In the genomic region with DNA sequence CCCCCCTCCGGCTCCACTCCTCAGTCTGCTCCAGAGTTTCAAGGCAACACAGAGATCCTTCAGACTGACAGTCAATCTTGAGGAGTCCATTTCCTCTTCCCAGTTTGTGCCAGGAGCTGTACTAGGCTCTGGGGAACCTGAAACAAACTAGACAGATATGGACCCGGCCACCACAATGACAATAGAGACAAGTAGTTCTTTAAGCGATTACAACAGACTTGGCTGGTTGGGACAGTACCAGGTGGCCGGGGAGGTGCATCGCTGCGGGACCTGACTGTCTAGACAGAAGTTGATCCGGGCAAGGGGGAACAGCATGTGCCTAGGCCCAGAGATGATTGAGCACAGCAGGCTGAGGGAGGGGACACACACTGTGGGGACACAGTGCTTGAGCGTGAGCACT, we compare ENCODE assay signal across 12 mouse cellular contexts. TPM values are rescaled to one million over a fixed set of nuclear protein-coding genes. Genes with fewer than 3 reads are reported as not detected.
DNase-seq lines count a peak whose midpoint lies in the region; ATAC-seq and TF ChIP-seq lines count a peak whose summit lies in the region.
"Had no signal": no experiment of that assay in that cellular context is flagged by ENCODE, and none has a peak within 500 bp of the region (broad histone marks: within the 10 kb centered on the region; RNA-seq: fewer than 3 reads in every experiment).

No protein-coding gene starts in this region.

- 16% methylated on average over 8 of the region's 8 CpGs for WGBS in hindbrain, embryonic 15.5 days
- 65% methylated on average over 8 of the region's 8 CpGs for WGBS in thymus, adult 2 months

- H3K9ac ChIP-seq in hindbrain, embryonic 15.5 days: no peak overlapping the region

- no peak overlapping the region for H3K4me3 ChIP-seq in hindbrain, embryonic 15.5 days
- no peak overlapping the region for H3K4me3 ChIP-seq in thymus, adult 2 months (ENCODE audit: control insufficient read depth, insufficient read depth, low read length)
- H3K4me3 ChIP-seq: myocyte had no signal

- no peak overlapping the region for H3K4me2 ChIP-seq in hindbrain, embryonic 15.5 days

- no peak for TF ChIP-seq POLR2A in brain, embryonic 14.5 days (IDR thresholded peaks at IDR 0.05; ENCODE audit: borderline replicate concordance, extremely low read depth, insufficient read depth, insufficient read length, poor library complexity, severe bottlenecking)
- TF ChIP-seq POLR2A in thymus, adult 2 months (IDR thresholded peaks at IDR 0.05; ENCODE audit: control insufficient read depth, extremely low read depth, insufficient read depth, low read length, poor library complexity): no peak

- no peaks in the 10 kb centered on the region for H3K36me3 ChIP-seq in hindbrain, embryonic 15.5 days
- H3K36me3 ChIP-seq in thymus, adult 2 months (ENCODE audit: control insufficient read depth, insufficient read depth, low read length): no peaks in the 10 kb centered on the region
- H3K36me3 ChIP-seq: G1E had no signal

- ATAC-seq in hindbrain, embryonic 15.5 days (ENCODE audit: low FRiP score, low read depth): 0 out of 2 replicates have a peak, but pooled peaks have one; percentile 55

- no peaks in the 10 kb centered on the region for H3K9me3 ChIP-seq in hindbrain, embryonic 15.5 days

- peaks cover 9% of the 10 kb centered on the region for H3K4me1 ChIP-seq in hindbrain, embryonic 15.5 days (replicated peaks)
- H3K4me1 ChIP-seq in thymus, adult 2 months (replicated peaks; ENCODE audit: control insufficient read depth, insufficient read depth, low read length): no peaks in the 10 kb centered on the region

- TF ChIP-seq CTCF in brain, embryonic 14.5 days (IDR thresholded peaks at IDR 0.05; ENCODE audit: borderline replicate concordance, extremely low read depth, insufficient read depth, insufficient read length): no peak
- TF ChIP-seq CTCF in thymus, adult 2 months (IDR thresholded peaks at IDR 0.05; ENCODE audit: borderline replicate concordance, control insufficient read depth, extremely low read depth, insufficient read depth, low read length, poor library complexity): no peak

- DNase-seq in kidney, postnatal 4 days: peak; percentile 34 to 42
- no peak for DNase-seq in kidney, postnatal 25 days
- DNase-seq in ES-CJ7 (ENCODE audit: low read depth, low spot score): peak; percentile 54
- DNase-seq in brain, embryonic 14.5 days (ENCODE audit: low read depth): peak; percentile 23
- no peak for DNase-seq in thymus, adult 2 months
- no peak for DNase-seq in urinary bladder, postnatal 14 days (ENCODE audit: low spot score)
- DNase-seq: kidney, postnatal 14 days; right cerebral cortex, postnatal 25 days; thymus, adult 18-20 months had no signal

- no peak overlapping the region for H3K27ac ChIP-seq in hindbrain, embryonic 15.5 days (replicated peaks)
- no peak overlapping the region for H3K27ac ChIP-seq in thymus, adult 2 months (ENCODE audit: control insufficient read depth, insufficient read depth, low read length)

- 0 out of 2 replicates have a peak, but pooled peaks cover 2% of the 10 kb centered on the region for H3K27me3 ChIP-seq in hindbrain, embryonic 15.5 days
- no peaks in the 10 kb centered on the region for H3K27me3 ChIP-seq in thymus, adult 2 months (ENCODE audit: control insufficient read depth, insufficient read depth, low read length)

RNA-seq across cellular contexts. Expression of a gene that starts 1.2 kb away (rescaled TPM):
- 59.7 and 71.4 TPM in 2 replicates for polyA plus RNA-seq in brain, embryonic 14.5 days (2012; rRNA removed)
- polyA plus RNA-seq in hindbrain, embryonic 15.5 days (2015; fragmentation: Nextera tagmentation; extraction: Ambion mirVana): 67.5 and 69.1 TPM in 2 replicates
- polyA plus RNA-seq in thymus, adult 2 months (2012; rRNA removed): 103 and 105 TPM in 2 replicates

RNA-seq across cellular contexts. Expression of a gene that starts 38.0 kb away (rescaled TPM):
- polyA plus RNA-seq in brain, embryonic 14.5 days (2012; rRNA removed): 1.4 and 2.0 TPM in 2 replicates
- 3.4 and 5.1 TPM in 2 replicates for polyA plus RNA-seq in hindbrain, embryonic 15.5 days (2015; fragmentation: Nextera tagmentation; extraction: Ambion mirVana)
- 0.30 and 1.1 TPM in 2 replicates for polyA plus RNA-seq in thymus, adult 2 months (2012; rRNA removed)
- polyA plus RNA-seq: G1E, myocyte had no signal

RNA-seq across cellular contexts. Expression of a gene that starts 53.5 kb away (rescaled TPM):
- 16.7 and 17.1 TPM in 2 replicates for polyA plus RNA-seq in brain, embryonic 14.5 days (2012; rRNA removed)
- polyA plus RNA-seq in hindbrain, embryonic 15.5 days (2015; fragmentation: Nextera tagmentation; extraction: Ambion mirVana): 13.4 and 13.9 TPM in 2 replicates
- 2.6 and 4.4 TPM in 2 replicates for polyA plus RNA-seq in thymus, adult 2 months (2012; rRNA removed)
- polyA plus RNA-seq: G1E had no signal

Comparison
In these comparisons a context has a peak if more than half of its experiments do, and no peak if none do; other contexts are left out.
1. DNase-seq: peak in kidney, postnatal 4 days (2 of 2), ES-CJ7 (single experiment) and brain, embryonic 14.5 days (single experiment); none in kidney, postnatal 25 days (0 of 2), thymus, adult 2 months (single experiment) and urinary bladder, postnatal 14 days (single experiment).